Mouse (Mus musculus) midbrain, postnatal 0 days (tissue): ENCODE results near the gene Gm13287. TPM values are rescaled to one million over a fixed set of nuclear protein-coding genes. Genes with fewer than 3 reads are reported as not detected.

Experiments used
- ATAC-seq: fragments of 200-750 bp; cut with Nextera tagmentation; 2 replicates; pipeline ENCODE4 v1.8.0; 2017; ENCODE audit warnings: moderate number of reproducible peaks, mild to moderate bottlenecking, moderate TSS enrichment, moderate library complexity; ENCODE audit not compliant: low FRiP score
- DNase-seq: peaks from one replicate; pipeline ENCODE4 v3.0.0-alpha.2; 2015; ENCODE audit warnings: low spot score
- H3K27ac ChIP-seq: fragments of 300-500 bp; sonication (generic); 2 replicates; pipeline ENCODE4 v1.5.1; 2014; ENCODE audit warnings: low read depth, mild to moderate bottlenecking, low read length, mixed read lengths
- H3K27me3 ChIP-seq: fragments of 300-500 bp; sonication (generic); 2 replicates; pipeline ENCODE4 v1.6.1; 2014; ENCODE audit warnings: low read length, control low read depth, mixed read lengths; ENCODE audit not compliant: insufficient read depth
- H3K36me3 ChIP-seq: fragments of 300-500 bp; sonication (generic); 2 replicates; pipeline ENCODE4 v1.6.1; 2014; ENCODE audit warnings: low read length, control low read depth, mixed read lengths; ENCODE audit not compliant: insufficient read depth
- H3K4me1 ChIP-seq: fragments of 300-500 bp; sonication (generic); 2 replicates; pipeline ENCODE4 v1.6.1; 2014; ENCODE audit warnings: mild to moderate bottlenecking, control low read depth, antibody characterized with exemption, low read length, mixed read lengths; ENCODE audit not compliant: insufficient read depth
- H3K4me2 ChIP-seq: fragments of 300-500 bp; sonication (generic); 2 replicates; pipeline ENCODE4 v1.6.1; 2014; ENCODE audit warnings: low read depth, mild to moderate bottlenecking, low read length, mixed read lengths; ENCODE audit not compliant: poor library complexity, severe bottlenecking
- H3K4me3 ChIP-seq: fragments of 300-500 bp; sonication (generic); 2 replicates; pipeline ENCODE4 v1.5.1; 2014; ENCODE audit warnings: low read depth, mild to moderate bottlenecking, low read length, moderate library complexity
- H3K9ac ChIP-seq: fragments of 300-500 bp; sonication (generic); replicated peaks from 2 replicates; pipeline ENCODE4 v1.6.1; 2014; ENCODE audit warnings: mild to moderate bottlenecking, low read length, moderate library complexity, mixed read lengths; ENCODE audit not compliant: poor library complexity, severe bottlenecking
- H3K9me3 ChIP-seq: fragments of 300-500 bp; sonication (generic); 2 replicates; pipeline ENCODE4 v1.6.1; 2016; ENCODE audit warnings: low read length, control low read depth
- CTCF ChIP-seq: IDR thresholded peaks from 2 replicates; pipeline ENCODE4 v1.5.1; 2016; ENCODE audit warnings: antibody characterized with exemption, mild to moderate bottlenecking
- WGBS: fragments of 180-500 bp; shearing (Covaris S2); extraction: QIAGEN DNeasy Blood & Tissue Kit; methylation state at CpG from one replicate; pipeline ENCODE4 v1.1.7; 2014; 5-methylcytosine and 5-hydroxymethylcytosine counted together
- polyA plus RNA-seq: library from polyadenylated mRNA; unstranded; fragments of >200 nt; fragmentation: Nextera tagmentation; extraction: Ambion mirVana; gene quantifications from 2 replicates; pipeline ENCODE4 v1.2.1, GENCODE M21; 2015
- total RNA-seq: library from RNA; depleted of rRNA; stranded (reverse); fragments of >200 nt; gene quantifications from 2 replicates; pipeline ENCODE4 v1.2.3, GENCODE M21; 2014; rRNA removed

The Gm13287 gene
- total and polyA plus RNA-seq, 2 experiments from 2014 or later: not detected

GRCm38 (mm10) chr4:88838828-88839227 is 35.8 kb downstream of the Gm13287 start:
- Histone ChIP-seq H3K9ac (no peak overlapping the region), H3K36me3 (no peaks in the 10 kb centered on the region), H3K9me3 (no peaks in the 10 kb centered on the region), H3K27me3 (no peaks in the 10 kb centered on the region), H3K4me2 (no peak overlapping the region), H3K4me3 (no peak overlapping the region), H3K4me1 (no peaks in the 10 kb centered on the region), H3K27ac (no peak overlapping the region)
- DNase-seq (peak; percentile 21), ATAC-seq (no peak)
- WGBS: 53% methylated on average over 3 of the region's 3 CpGs
- TF ChIP-seq CTCF: peak; percentile 71

- Histone ChIP-seq H3K4me2 (no peak overlapping the region), H3K27me3 (no peaks in the 10 kb centered on the region), H3K9ac (no peak overlapping the region), H3K27ac (no peak overlapping the region), H3K4me3 (no peak overlapping the region), H3K36me3 (no peaks in the 10 kb centered on the region), H3K4me1 (no peaks in the 10 kb centered on the region), H3K9me3 (no peaks in the 10 kb centered on the region)
- TF ChIP-seq CTCF: no peak
- 86% methylated on average over 3 of the region's 3 CpGs for WGBS
- DNase-seq (no peak), ATAC-seq (no peak)
These were observed 37.0 kb downstream of the Gm13287 start for GRCm38 (mm10) chr4:88840058-88840457.

- H3K27me3 ChIP-seq: no peaks in the 10 kb centered on the region
- no peak within 1 kb of the TSS for H3K4me3 ChIP-seq
- H3K27ac ChIP-seq: no peak within 1 kb of the TSS
- no peak for TF ChIP-seq CTCF
- no peak within 1 kb of the TSS for H3K4me2 ChIP-seq
- H3K4me1 ChIP-seq: no peaks in the 10 kb centered on the region
- no peak for ATAC-seq
- 41% methylated on average over 2 of the region's 2 CpGs for WGBS
- H3K9ac ChIP-seq: no peak within 1 kb of the TSS
- H3K9me3 ChIP-seq: no peaks in the 10 kb centered on the region
- no peak for DNase-seq
- H3K36me3 ChIP-seq: no peaks in the 10 kb centered on the region
These were observed 38.4 kb downstream of the Gm13287 start, which contains the start of gene Ifna4 for GRCm38 (mm10) chr4:88841438-88841911. Gene Ifna4, plus strand, starts transcription at chr4:88841861.

GRCm38 (mm10) chr4:88845334-88845733 is 42.3 kb downstream of the Gm13287 start:
- Histone ChIP-seq H3K4me3 (no peak overlapping the region), H3K27ac (no peak overlapping the region), H3K4me2 (no peak overlapping the region), H3K9me3 (no peaks in the 10 kb centered on the region), H3K27me3 (no peaks in the 10 kb centered on the region), H3K9ac (no peak overlapping the region), H3K4me1 (no peaks in the 10 kb centered on the region), H3K36me3 (no peaks in the 10 kb centered on the region)
- DNase-seq (no peak), ATAC-seq (no peak)
- 55% methylated on average over 2 of the region's 2 CpGs for WGBS
- peak; percentile 42; the same call in 1 of the 2 replicates for TF ChIP-seq CTCF

- Histone ChIP-seq H3K27ac (no peak within 1 kb of the TSS), H3K9ac (no peak within 1 kb of the TSS), H3K27me3 (no peaks in the 10 kb centered on the region), H3K36me3 (no peaks in the 10 kb centered on the region), H3K4me2 (no peak within 1 kb of the TSS), H3K9me3 (no peaks in the 10 kb centered on the region), H3K4me3 (no peak within 1 kb of the TSS), H3K4me1 (no peaks in the 10 kb centered on the region)
- WGBS: 66% methylated on average over 1 of the region's 1 CpGs
- DNase-seq (no peak), ATAC-seq (no peak)
- no peak for TF ChIP-seq CTCF
These were observed 46.6 kb downstream of the Gm13287 start, which contains the start of gene Ifna1 for GRCm38 (mm10) chr4:88849698-88850097. Gene Ifna1, plus strand, starts transcription at chr4:88850087.

GRCm38 (mm10) chr4:88851026-88851763 is 48.1 kb downstream of the Gm13287 start:
- Histone ChIP-seq H3K4me1 (no peaks in the 10 kb centered on the region), H3K4me3 (no peak overlapping the region), H3K27me3 (no peaks in the 10 kb centered on the region), H3K36me3 (no peaks in the 10 kb centered on the region), H3K4me2 (no peak overlapping the region), H3K9ac (no peak overlapping the region), H3K27ac (no peak overlapping the region), H3K9me3 (no peaks in the 10 kb centered on the region)
- DNase-seq (no peak), ATAC-seq (no peak)
- 28% methylated on average over 4 of the region's 4 CpGs for WGBS
- TF ChIP-seq CTCF: no peak

Other genes with a start within 250 kb of the Gm13287 start
Only the 30 nearest of the 31 such genes appear.
- gene Ifna14, start 231.5 kb upstream of the Gm13287 start, total RNA-seq: not detected in 2 replicates
- not detected in 2 replicates for gene Ifna14, start 231.5 kb upstream of the Gm13287 start, polyA plus RNA-seq
- gene Ifna9, start 210.9 kb upstream of the Gm13287 start, total RNA-seq: not detected in 2 replicates
- not detected in 2 replicates for gene Ifna9, start 210.9 kb upstream of the Gm13287 start, polyA plus RNA-seq
- not detected in 2 replicates for gene Ifna12, start 199.9 kb upstream of the Gm13287 start, total RNA-seq
- gene Ifna12, start 199.9 kb upstream of the Gm13287 start, polyA plus RNA-seq: not detected in 2 replicates
- not detected in 2 replicates for gene C87499, start 168.8 kb upstream of the Gm13287 start, total RNA-seq
- gene C87499, start 168.8 kb upstream of the Gm13287 start, polyA plus RNA-seq: not detected in 2 replicates
- gene Ifna13, start 158.8 kb upstream of the Gm13287 start, total RNA-seq: not detected in 2 replicates
- not detected in 2 replicates for gene Ifna13, start 158.8 kb upstream of the Gm13287 start, polyA plus RNA-seq
- gene Ifna16, start 126.3 kb upstream of the Gm13287 start, total RNA-seq: not detected in 2 replicates
- not detected in 2 replicates for gene Ifna16, start 126.3 kb upstream of the Gm13287 start, polyA plus RNA-seq
- not detected in 2 replicates for gene Ifna2, start 119.3 kb upstream of the Gm13287 start, total RNA-seq
- gene Ifna2, start 119.3 kb upstream of the Gm13287 start, polyA plus RNA-seq: not detected in 2 replicates
- gene Ifnab, start 111.9 kb upstream of the Gm13287 start, total RNA-seq: not detected in 2 replicates
- not detected in 2 replicates for gene Ifnab, start 111.9 kb upstream of the Gm13287 start, polyA plus RNA-seq
- 0.71 TPM in 1 of 2 replicates, not detected in the other for gene Gm26566, start 81.4 kb upstream of the Gm13287 start, total RNA-seq
- gene Gm26566, start 81.4 kb upstream of the Gm13287 start, polyA plus RNA-seq: 0.49 and 1.3 TPM in 2 replicates
- 148 and 172 TPM in 2 replicates for gene Klhl9, start 80.8 kb upstream of the Gm13287 start, total RNA-seq
- 77.6 and 82.5 TPM in 2 replicates for gene Klhl9, start 80.8 kb upstream of the Gm13287 start, polyA plus RNA-seq
- gene Gm13271, start 48.4 kb upstream of the Gm13287 start, total RNA-seq: not detected in 2 replicates
- not detected in 2 replicates for gene Gm13271, start 48.4 kb upstream of the Gm13287 start, polyA plus RNA-seq
- gene Gm13283, start 43.1 kb upstream of the Gm13287 start, total RNA-seq: not detected in 2 replicates
- not detected in 2 replicates for gene Gm13283, start 43.1 kb upstream of the Gm13287 start, polyA plus RNA-seq
- not detected in 2 replicates for gene Gm13290, start 29.4 kb upstream of the Gm13287 start, total RNA-seq
- not detected in 2 replicates for gene Gm13290, start 29.4 kb upstream of the Gm13287 start, polyA plus RNA-seq
- not detected in 2 replicates for gene Gm13289, start 26.3 kb upstream of the Gm13287 start, total RNA-seq
- gene Gm13289, start 26.3 kb upstream of the Gm13287 start, polyA plus RNA-seq: not detected in 2 replicates
- not detected in 2 replicates for gene Gm13272, start 23.4 kb upstream of the Gm13287 start, total RNA-seq
- gene Gm13272, start 23.4 kb upstream of the Gm13287 start, polyA plus RNA-seq: not detected in 2 replicates
- gene Ifnz, start 21.1 kb upstream of the Gm13287 start, total RNA-seq: not detected in 2 replicates
- not detected in 2 replicates for gene Ifnz, start 21.1 kb upstream of the Gm13287 start, polyA plus RNA-seq
- not detected in 2 replicates for gene Gm13276, start 17.5 kb upstream of the Gm13287 start, total RNA-seq
- gene Gm13276, start 17.5 kb upstream of the Gm13287 start, polyA plus RNA-seq: not detected in 2 replicates
- not detected in 2 replicates for gene Gm13277, start 14.6 kb upstream of the Gm13287 start, total RNA-seq
- not detected in 2 replicates for gene Gm13277, start 14.6 kb upstream of the Gm13287 start, polyA plus RNA-seq
- gene Gm13278, start 11.7 kb upstream of the Gm13287 start, total RNA-seq: not detected in 2 replicates
- not detected in 2 replicates for gene Gm13278, start 11.7 kb upstream of the Gm13287 start, polyA plus RNA-seq
- gene Gm13275, start 8.8 kb upstream of the Gm13287 start, total RNA-seq: not detected in 2 replicates
- gene Gm13275, start 8.8 kb upstream of the Gm13287 start, polyA plus RNA-seq: not detected in 2 replicates
- gene Gm13279, start 5.9 kb upstream of the Gm13287 start, total RNA-seq: not detected in 2 replicates
- gene Gm13279, start 5.9 kb upstream of the Gm13287 start, polyA plus RNA-seq: not detected in 2 replicates
- gene Gm13285, start 3.6 kb upstream of the Gm13287 start, total RNA-seq: not detected in 2 replicates
- gene Gm13285, start 3.6 kb upstream of the Gm13287 start, polyA plus RNA-seq: not detected in 2 replicates
- gene Gm13288, start 2.3 kb downstream of the Gm13287 start, total RNA-seq: not detected in 2 replicates
- gene Gm13288, start 2.3 kb downstream of the Gm13287 start, polyA plus RNA-seq: not detected in 2 replicates
- not detected in 2 replicates for gene Ifna7, start 13.0 kb downstream of the Gm13287 start, total RNA-seq
- gene Ifna7, start 13.0 kb downstream of the Gm13287 start, polyA plus RNA-seq: not detected in 2 replicates
- not detected in 2 replicates for gene Ifna11, start 16.7 kb downstream of the Gm13287 start, total RNA-seq
- not detected in 2 replicates for gene Ifna11, start 16.7 kb downstream of the Gm13287 start, polyA plus RNA-seq
- not detected in 2 replicates for gene Ifna6, start 24.2 kb downstream of the Gm13287 start, total RNA-seq
- not detected in 2 replicates for gene Ifna6, start 24.2 kb downstream of the Gm13287 start, polyA plus RNA-seq
- not detected in 2 replicates for gene Ifna5, start 32.3 kb downstream of the Gm13287 start, total RNA-seq
- not detected in 2 replicates for gene Ifna5, start 32.3 kb downstream of the Gm13287 start, polyA plus RNA-seq
- not detected in 2 replicates for gene Ifna4, start 38.6 kb downstream of the Gm13287 start, total RNA-seq
- not detected in 2 replicates for gene Ifna4, start 38.6 kb downstream of the Gm13287 start, polyA plus RNA-seq
- gene Ifna1, start 46.8 kb downstream of the Gm13287 start, total RNA-seq: not detected in 2 replicates
- not detected in 2 replicates for gene Ifna1, start 46.8 kb downstream of the Gm13287 start, polyA plus RNA-seq
- not detected in 2 replicates for gene Ifne, start 76.9 kb downstream of the Gm13287 start, total RNA-seq
- not detected in 2 replicates for gene Ifne, start 76.9 kb downstream of the Gm13287 start, polyA plus RNA-seq